Mouse (Mus musculus) spleen, embryonic (tissue): ENCODE results near the gene Prx.
"Not testable (repeated sequence)": the region's sequence is repeated elsewhere in the genome, so short reads cannot be mapped to it uniquely, and the experiment has no call there.

ENCODE experiments used
- CTCF ChIA-PET: fragments of 350-600 bp; sonication (Branson Sonifier 250); formaldehyde crosslinking; loops from one replicate; lab custom pipeline; 2022; lab: Charles Lee

Gene Prx

GRCm38 (mm10) chr7:27480927-27481626 lies 18.0 kb upstream of the Prx start:
- CTCF ChIA-PET: no interaction called here

DNA sequence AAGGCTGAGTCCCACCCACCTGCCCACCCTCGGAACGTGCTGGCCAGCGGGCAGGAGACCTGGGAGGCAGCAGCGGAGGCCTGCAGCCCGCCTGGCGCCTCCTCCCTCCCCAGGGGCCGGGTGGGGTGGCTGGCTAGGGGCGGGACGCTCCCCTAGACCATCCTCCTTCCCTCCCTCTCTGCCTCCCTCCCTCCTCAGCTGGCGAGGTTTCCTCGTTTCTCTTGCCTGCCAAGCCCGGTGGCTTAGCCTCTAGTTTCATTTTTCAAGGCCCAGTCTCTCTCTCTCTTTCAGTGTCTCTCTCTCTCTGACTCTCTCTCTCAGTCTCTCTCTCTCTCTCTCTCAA lies 17.5 kb upstream of the Prx start:
- CTCF ChIA-PET: no interaction called here

DNA sequence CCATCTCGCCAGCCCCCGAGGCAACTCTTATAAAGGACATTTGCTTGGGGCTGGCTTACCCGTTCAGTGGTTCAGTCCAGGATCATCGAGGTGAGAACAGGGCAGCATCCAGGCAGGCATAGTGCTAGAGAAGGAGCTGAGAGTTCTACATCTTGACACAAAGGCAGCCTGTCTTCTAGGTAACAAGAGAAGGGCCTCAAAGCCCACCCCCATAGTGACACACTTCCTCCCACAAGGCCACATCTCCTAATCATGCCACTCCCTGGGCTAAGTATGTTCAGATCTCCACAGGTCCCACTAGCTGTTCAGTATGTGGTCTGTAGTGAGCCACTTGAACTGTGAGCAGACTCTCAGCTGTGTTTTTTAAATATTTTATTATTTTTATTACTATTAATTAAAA lies 15.3 kb upstream of the Prx start:
- CTCF ChIA-PET: no interaction called here

GRCm38 (mm10) chr7:27486102-27486769 lies 12.9 kb upstream of the Prx start:
- CTCF ChIA-PET: interaction anchor here (0.7 kb wide), 1 partner anchor 43 kb away, joined by 13 read pairs; no protein-coding TSS in a partner anchor

GRCm38 (mm10) chr7:27486770-27487697 lies 12.1 kb upstream of the Prx start, which contains the start of gene Sertad1:
TSS of gene Sertad1 (plus strand) at chr7:27486910.
- CTCF ChIA-PET: interaction anchor here (0.7 to 1.6 kb wide), 2 partner anchors 14 to 44 kb away, joined by 5 to 13 read pairs; no protein-coding TSS in a partner anchor

DNA sequence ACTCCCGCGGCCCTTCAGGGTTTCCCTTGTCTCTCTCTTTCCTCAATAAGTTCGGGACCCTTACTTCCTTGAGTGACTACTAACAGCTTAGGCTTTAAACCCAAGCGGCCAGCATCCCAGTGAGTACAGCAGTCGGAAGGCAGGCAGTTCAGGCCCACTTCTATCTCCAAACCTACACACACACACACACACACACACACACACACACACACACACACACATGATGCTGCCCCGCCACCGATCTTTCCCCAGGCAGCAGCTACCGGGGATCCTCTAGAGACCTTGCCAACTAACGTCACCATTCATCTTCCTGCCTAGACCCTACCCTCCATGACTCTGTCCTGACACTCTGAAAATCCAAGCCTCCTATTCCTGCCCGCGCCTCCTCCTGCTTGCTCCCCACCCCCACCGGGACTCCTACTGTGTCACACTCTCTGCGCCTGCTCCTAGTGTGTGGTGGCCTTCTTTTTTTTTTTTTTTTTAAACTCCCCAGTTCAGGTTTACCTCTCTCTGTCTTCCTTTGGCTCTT lies 11.3 kb upstream of the Prx start:
- CTCF ChIA-PET: interaction anchor here (0.6 to 1.6 kb wide), 2 partner anchors 10 to 15 kb away, joined by 4 to 5 read pairs; no protein-coding TSS in a partner anchor

GRCm38 (mm10) chr7:27489270-27489869 lies 9.8 kb upstream of the Prx start:
- CTCF ChIA-PET: no interaction called here

- CTCF ChIA-PET: interaction anchor here (0.6 to 2.1 kb wide), 2 partner anchors 52 to 187 kb away, joined by 6 to 8 read pairs; no protein-coding TSS in a partner anchor
Observed at GRCm38 (mm10) chr7:27490227-27490542, 8.9 kb upstream of the Prx start.

- CTCF ChIA-PET: interaction anchor here (0.6 to 2.1 kb wide), 3 partner anchors 52 to 195 kb away, joined by 3 to 8 read pairs (median 6); no protein-coding TSS in a partner anchor
Observed at GRCm38 (mm10) chr7:27490543-27491329, 8.4 kb upstream of the Prx start.

DNA sequence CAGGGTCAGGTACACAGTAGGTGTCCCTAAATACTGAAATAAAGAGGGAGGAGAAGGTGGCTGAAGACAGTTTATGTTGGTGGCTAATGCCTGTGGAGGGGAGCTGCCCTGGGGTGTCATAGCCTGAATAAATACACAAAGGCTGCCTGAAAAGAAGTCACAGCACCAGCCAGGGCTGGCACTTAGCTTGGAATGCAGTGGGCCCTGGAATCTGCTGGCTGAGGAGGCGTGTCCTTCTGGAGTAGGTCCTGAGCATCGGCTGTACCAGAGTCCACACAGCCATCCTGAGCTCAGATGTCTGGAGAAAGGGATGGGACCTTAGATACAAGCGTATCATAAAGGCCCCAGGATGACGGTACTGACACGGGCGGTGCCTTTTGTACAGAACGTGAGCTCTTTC lies 7.3 kb upstream of the Prx start:
- CTCF ChIA-PET: interaction anchor here (0.5 to 2.1 kb wide), 2 partner anchors 53 to 234 kb away, joined by 3 to 6 read pairs; partner anchors contain the start of gene Numbl

GRCm38 (mm10) chr7:27493022-27493421 lies 6.1 kb upstream of the Prx start:
- CTCF ChIA-PET: no interaction called here

DNA sequence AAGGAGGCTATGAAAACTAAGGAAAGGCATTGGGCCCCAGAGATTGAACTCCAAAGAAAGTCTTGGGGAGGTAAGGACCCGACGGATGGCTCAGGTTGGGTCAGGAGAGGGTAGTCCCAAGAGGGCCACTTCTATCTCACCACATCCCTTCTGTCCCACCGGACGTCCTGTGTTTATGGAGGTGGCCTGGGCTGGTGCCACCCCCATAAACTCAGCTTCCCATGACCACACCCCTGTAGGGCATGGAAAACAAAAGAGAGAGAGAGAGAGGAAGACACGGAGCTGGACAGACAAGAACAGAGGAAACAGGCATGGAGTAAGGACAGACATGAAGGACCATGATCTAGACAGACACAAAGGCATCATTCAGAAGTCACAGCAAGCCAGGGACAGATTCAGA lies 5.7 kb upstream of the Prx start:
- CTCF ChIA-PET: no interaction called here

DNA sequence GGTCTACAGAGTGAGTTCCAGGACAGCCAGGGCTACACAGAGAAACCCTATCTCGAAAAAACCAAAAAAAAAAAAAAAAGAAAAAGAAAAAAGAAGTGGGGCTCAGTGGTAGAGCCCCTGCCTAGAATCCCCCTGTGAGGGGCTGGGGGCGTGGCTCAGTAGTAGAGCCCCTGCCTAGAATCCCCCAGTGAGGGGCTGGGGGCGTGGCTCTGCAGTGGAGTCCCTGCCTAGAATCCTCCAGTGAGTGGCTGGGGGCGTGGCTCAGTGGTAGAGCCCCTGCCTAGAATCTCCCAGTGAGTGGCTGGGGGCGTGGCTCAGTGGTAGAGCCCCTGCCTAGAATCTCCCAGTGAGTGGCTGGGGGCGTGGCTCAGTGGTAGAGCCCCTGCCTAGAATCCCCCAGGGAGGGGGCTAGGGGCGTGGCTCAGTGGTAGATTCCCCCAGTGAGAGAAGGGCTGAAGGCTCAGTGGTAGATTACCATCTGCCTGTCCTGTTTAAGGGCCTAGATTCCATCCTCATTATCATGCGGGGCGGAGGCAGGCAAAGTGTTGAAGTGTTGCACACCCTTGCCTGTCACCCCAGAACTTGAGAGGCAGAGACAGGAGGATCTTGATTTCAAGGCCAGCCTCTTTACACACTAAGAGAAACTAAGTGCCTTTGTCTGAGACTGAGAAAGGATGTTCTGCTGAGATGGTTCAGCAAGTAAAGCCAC lies 4.3 kb upstream of the Prx start:
- CTCF ChIA-PET: not testable (repeated sequence)

DNA sequence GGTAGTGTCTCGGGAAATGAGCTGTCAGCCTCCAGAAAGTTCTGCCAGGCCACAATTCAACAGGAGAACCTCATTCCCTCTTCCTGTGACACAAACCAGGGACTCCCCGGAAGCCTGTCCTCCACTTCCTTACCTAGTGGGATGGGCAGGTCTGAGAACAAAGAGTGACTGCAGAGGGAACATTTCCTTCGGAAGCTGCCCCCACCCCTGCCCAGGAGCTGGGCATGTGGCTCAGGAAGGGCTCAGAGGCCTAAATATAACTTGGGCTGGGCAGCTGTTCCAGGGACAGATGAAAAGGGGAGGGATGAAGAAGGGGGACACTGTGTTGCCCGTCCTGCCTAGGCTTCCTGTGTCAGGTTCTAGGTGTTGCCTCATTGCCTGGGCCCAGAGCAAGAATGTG lies 2.5 kb downstream of the Prx start:
- CTCF ChIA-PET: no interaction called here

- CTCF ChIA-PET: interaction anchor here (0.6 to 0.7 kb wide), 2 partner anchors 50 to 784 kb away, joined by 3 to 7 read pairs; no protein-coding TSS in a partner anchor
Observed at GRCm38 (mm10) chr7:27506765-27507370, 7.7 kb downstream of the Prx start.

- CTCF ChIA-PET: interaction anchor here (0.6 to 1.2 kb wide), 6 partner anchors 19 to 783 kb away, joined by 3 to 7 read pairs (median 3); no protein-coding TSS in a partner anchor
Observed at GRCm38 (mm10) chr7:27507711-27508647, 8.9 kb downstream of the Prx start.

- CTCF ChIA-PET: interaction anchor here (0.6 to 1.2 kb wide), 6 partner anchors 18 to 1787 kb away, joined by 3 to 8 read pairs (median 3); no protein-coding TSS in a partner anchor
Observed at GRCm38 (mm10) chr7:27508648-27509005, 9.5 kb downstream of the Prx start.

GRCm38 (mm10) chr7:27510809-27511208 lies 11.7 kb downstream of the Prx start:
- CTCF ChIA-PET: interaction anchor here (0.7 kb wide), 1 partner anchor 44 kb away, joined by 4 read pairs; no protein-coding TSS in a partner anchor
